Mouse (Mus musculus) embryonic facial prominence, embryonic 15.5 days (tissue): Measurements from ENCODE around the gene B430218F22Rik. TPM values are rescaled to one million over a fixed set of nuclear protein-coding genes. Genes with fewer than 3 reads are reported as not detected.

Experiments
- ATAC-seq: fragments of 200-750 bp; cut with Nextera tagmentation; 2 replicates; pipeline ENCODE4 v1.8.0; 2017; ENCODE audit warnings: low read depth, moderate TSS enrichment; ENCODE audit not compliant: insufficient number of reproducible peaks, low FRiP score, low TSS enrichment
- H3K27ac ChIP-seq: fragments of 300-500 bp; sonication (generic); replicated peaks from 2 replicates; pipeline ENCODE4 v1.5.1; 2015; ENCODE audit warnings: mild to moderate bottlenecking, inconsistent platforms
- H3K27me3 ChIP-seq: fragments of 300-500 bp; sonication (generic); 2 replicates; pipeline ENCODE4 v1.6.1; 2015; ENCODE audit warnings: inconsistent platforms
- H3K36me3 ChIP-seq: fragments of 300-500 bp; sonication (generic); 2 replicates; pipeline ENCODE4 v1.6.1; 2015; ENCODE audit warnings: mild to moderate bottlenecking, inconsistent platforms
- H3K4me1 ChIP-seq: fragments of 300-500 bp; sonication (generic); 2 replicates; pipeline ENCODE4 v1.6.1; 2015; ENCODE audit warnings: inconsistent platforms
- H3K4me2 ChIP-seq: fragments of 300-500 bp; sonication (generic); replicated peaks from 2 replicates; pipeline ENCODE4 v1.6.1; 2015; ENCODE audit warnings: mild to moderate bottlenecking, inconsistent platforms
- H3K4me3 ChIP-seq: fragments of 300-500 bp; sonication (generic); replicated peaks from 2 replicates; pipeline ENCODE4 v1.5.1; 2015; ENCODE audit warnings: mild to moderate bottlenecking, inconsistent platforms
- H3K9ac ChIP-seq: fragments of 300-500 bp; sonication (generic); 2 replicates; pipeline ENCODE4 v1.6.1; 2015; ENCODE audit warnings: inconsistent platforms
- H3K9me3 ChIP-seq: fragments of 300-500 bp; sonication (generic); replicated peaks from 2 replicates; pipeline ENCODE4 v1.6.1; 2016; ENCODE audit warnings: inconsistent platforms
- WGBS: fragments of 180-500 bp; shearing (Covaris S2); methylation state at CpG from one replicate; pipeline ENCODE4 v1.1.7; 2015; 5-methylcytosine and 5-hydroxymethylcytosine counted together
- polyA plus RNA-seq: library from polyadenylated mRNA; unstranded; fragments of >200 nt; fragmentation: Nextera tagmentation; extraction: Ambion mirVana; gene quantifications from 2 replicates; pipeline ENCODE4 v1.2.1, GENCODE M21; 2015

Gene B430218F22Rik
- polyA plus RNA-seq, 1 experiment from 2014 or later = 0.60 TPM

DNA sequence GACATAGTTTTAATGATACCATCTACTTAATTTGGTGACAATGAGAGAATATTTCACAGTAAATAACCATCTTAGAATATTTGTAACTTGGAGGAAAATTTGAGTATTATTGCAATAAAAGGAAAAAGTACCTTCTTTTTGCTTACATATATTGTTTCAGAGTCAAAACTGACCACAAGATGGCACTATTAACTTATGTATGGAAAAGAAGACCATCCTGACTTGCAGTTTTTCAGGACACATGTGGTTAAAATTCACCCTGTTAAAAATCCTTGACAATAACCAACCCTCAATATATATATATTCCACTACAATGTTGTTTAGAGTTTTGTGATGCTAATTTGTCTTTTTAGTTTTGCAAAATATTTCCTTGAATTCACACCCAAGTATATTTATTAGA is 17.1 kb downstream of the B430218F22Rik start:
- no peak overlapping the region for H3K9ac ChIP-seq
- H3K27ac ChIP-seq = no peak overlapping the region
- no peak overlapping the region for H3K4me2 ChIP-seq
- ATAC-seq = no peak
- H3K4me3 ChIP-seq = no peak overlapping the region
- H3K27me3 ChIP-seq = no peaks in the 10 kb centered on the region
- no peaks in the 10 kb centered on the region for H3K36me3 ChIP-seq
- H3K4me1 ChIP-seq = no peaks in the 10 kb centered on the region
- no peaks in the 10 kb centered on the region for H3K9me3 ChIP-seq

DNA sequence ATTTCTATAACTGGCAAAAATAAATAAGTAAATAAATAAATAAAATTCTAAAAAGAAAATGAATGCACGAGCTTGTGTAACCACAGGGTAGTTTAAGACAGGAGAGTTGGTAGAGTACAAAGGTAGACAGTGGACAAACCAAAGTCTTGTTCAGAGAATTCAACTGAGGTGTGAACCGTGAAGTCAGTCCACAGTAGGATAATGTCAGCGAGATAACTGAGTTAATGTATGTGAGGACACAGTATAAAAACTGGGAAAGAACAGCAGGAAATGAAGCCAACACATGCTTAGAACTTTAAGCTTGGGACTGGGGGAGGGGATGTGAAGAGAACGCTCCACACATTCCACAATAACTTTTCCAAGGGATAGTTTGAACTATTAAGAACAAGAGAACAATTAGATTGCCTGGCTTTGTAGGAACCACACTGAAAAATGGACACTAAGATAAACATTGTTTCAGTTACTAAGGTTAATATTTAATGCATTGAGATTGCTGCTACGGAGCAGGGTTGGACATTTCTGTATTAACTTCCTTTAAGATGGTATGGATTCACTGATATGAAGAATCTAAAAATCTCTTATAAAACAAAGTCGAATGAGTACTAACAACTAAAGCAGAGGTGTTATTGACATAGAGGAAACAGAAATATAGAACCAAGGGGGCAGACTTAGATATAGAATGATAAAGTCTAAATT is 25.0 kb downstream of the B430218F22Rik start:
- Histone ChIP-seq H3K27me3 (no peaks in the 10 kb centered on the region), H3K4me2 (no peak overlapping the region), H3K27ac (no peak overlapping the region), H3K9me3 (no peaks in the 10 kb centered on the region), H3K9ac (no peak overlapping the region), H3K4me3 (no peak overlapping the region), H3K4me1 (no peaks in the 10 kb centered on the region), H3K36me3 (no peaks in the 10 kb centered on the region)
- no peak for ATAC-seq
- WGBS = 79% methylated on average over 6 of the region's 6 CpGs

DNA sequence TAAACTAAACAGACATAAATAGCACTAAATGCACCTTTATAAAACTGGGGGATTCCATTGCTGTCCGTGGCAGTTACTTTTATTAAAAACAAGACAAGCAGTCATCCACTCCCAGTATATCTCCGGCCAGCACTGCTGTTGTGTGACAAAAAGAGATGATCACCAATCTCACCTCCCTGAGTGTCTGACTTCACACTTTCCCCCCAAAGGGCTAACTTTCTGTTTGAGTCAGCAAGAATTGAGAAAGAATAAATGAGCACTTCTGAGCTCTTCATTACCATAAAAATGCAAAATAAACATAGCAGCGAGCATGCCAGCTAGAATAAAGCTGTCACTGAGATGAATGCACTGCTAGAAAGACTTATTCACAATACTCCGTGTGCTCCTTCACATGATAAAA is 31.7 kb downstream of the B430218F22Rik start:
- ATAC-seq = no peak
- no peaks in the 10 kb centered on the region for H3K36me3 ChIP-seq
- H3K4me2 ChIP-seq = no peak overlapping the region
- no peaks in the 10 kb centered on the region for H3K27me3 ChIP-seq
- H3K4me1 ChIP-seq = no peaks in the 10 kb centered on the region
- no peak overlapping the region for H3K4me3 ChIP-seq
- H3K27ac ChIP-seq = no peak overlapping the region
- H3K9ac ChIP-seq = no peak overlapping the region
- WGBS = 62% methylated on average over 4 of the region's 4 CpGs
- no peaks in the 10 kb centered on the region for H3K9me3 ChIP-seq

DNA sequence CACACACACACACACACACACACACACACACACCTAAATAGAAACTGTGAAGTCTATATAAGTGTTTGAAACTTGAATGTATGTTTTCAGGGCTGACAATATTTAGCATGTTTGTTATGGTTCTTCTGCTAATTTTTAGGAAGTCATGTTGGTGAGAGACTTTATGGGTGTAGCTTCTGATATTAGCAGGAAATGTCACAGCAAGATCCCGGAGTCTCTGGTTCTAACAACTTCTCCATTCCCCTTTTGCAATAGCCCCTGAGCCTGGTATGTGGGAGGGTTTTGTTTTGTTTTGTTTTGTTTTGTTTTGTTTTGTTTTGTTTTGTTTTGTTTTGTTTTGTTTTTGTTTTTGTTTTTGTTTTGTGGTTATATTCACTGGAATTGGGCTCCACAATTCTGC is 34.0 kb downstream of the B430218F22Rik start:
- Histone ChIP-seq H3K9me3 (no peaks in the 10 kb centered on the region), H3K36me3 (no peaks in the 10 kb centered on the region), H3K4me3 (no peak overlapping the region), H3K27ac (no peak overlapping the region), H3K4me2 (no peak overlapping the region), H3K27me3 (no peaks in the 10 kb centered on the region), H3K4me1 (no peaks in the 10 kb centered on the region), H3K9ac (no peak overlapping the region)
- WGBS = 81% methylated on average over 1 of the region's 1 CpGs
- no peak for ATAC-seq

DNA sequence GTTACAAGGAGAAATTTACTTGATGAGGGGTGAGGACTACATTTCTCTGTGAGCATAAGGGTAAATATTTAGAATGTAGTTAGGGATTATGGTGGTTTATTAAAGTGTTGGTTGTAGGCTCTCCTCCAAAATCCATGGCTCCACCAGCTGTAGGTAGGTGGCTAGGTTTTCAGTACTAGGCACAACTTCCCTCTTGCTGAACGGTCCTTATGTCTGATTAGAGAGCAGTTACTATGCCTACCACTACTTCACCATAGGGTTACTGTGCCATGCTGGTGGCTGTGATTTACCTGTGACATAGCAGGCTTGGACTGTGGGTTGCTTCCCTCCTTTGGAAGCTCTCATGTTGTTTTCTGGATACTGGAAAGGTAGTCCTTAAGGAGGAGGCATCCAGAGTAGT is 34.4 kb downstream of the B430218F22Rik start:
- Histone ChIP-seq H3K9ac (no peak overlapping the region), H3K4me1 (no peaks in the 10 kb centered on the region), H3K27ac (no peak overlapping the region), H3K4me3 (no peak overlapping the region), H3K36me3 (no peaks in the 10 kb centered on the region), H3K9me3 (no peaks in the 10 kb centered on the region), H3K27me3 (no peaks in the 10 kb centered on the region), H3K4me2 (no peak overlapping the region)
- WGBS = 65% methylated on average over 1 of the region's 1 CpGs
- ATAC-seq = no peak

Other genes with a start within 250 kb of the B430218F22Rik start
- 26.8 and 30.3 TPM in 2 replicates for gene Mrps30, start 622 bp downstream of the B430218F22Rik start, polyA plus RNA-seq